Mouse (Mus musculus) cerebellum, postnatal 4 days (tissue): ENCODE measurements around the gene Glp2r.
A peak's percentile ranks its signal among the peaks of the same experiment; 100 is the strongest.

Experiments used
- DNase-seq, 2 experiments: peaks; one replicate each; pipeline ENCODE4 v3.0.0; 2022; ENCODE audit warnings: low spot score in 2 of 2, mixed read lengths in 1 of 2

The Glp2r gene

DNA sequence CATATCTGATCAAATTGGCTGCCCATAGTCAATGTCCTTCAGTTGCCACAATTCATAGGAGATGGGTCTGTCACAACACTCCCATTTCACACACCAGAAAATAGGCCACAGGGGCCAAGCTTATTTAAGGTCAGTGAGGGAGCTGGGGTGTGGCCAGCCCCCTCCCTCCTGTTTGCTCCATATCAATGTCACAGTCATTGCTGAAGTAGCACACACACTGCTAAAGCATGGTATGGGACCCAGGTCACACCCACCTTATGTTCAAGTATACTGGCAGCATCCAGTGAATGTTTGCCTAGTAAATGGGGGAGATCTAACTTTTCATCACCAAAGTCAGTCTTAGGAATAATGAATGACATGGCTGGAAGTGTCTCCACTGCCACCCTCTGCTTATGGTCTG lies 42.2 kb downstream of the Glp2r start:
- DNase-seq: no peak

DNA sequence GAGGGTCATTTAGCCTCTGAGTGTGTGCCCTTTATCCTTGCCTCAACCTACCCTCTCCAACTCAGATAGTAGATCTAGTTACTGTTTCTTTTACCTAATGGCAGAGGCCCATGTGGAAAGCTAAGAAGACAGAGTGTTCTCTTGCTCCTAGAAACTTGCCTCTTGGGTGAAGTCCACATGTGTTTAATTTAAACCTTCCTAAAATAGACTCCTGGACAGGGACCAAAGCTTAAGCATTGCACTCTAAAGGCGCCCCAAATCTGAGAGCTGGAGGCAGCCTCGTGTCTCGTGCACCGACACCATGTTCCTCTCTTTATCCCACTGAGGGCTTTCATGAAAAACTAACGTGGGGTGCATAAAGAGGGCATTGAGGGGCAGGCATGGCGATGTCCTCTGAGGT lies 43.9 kb downstream of the Glp2r start:
- no peak for DNase-seq

DNA sequence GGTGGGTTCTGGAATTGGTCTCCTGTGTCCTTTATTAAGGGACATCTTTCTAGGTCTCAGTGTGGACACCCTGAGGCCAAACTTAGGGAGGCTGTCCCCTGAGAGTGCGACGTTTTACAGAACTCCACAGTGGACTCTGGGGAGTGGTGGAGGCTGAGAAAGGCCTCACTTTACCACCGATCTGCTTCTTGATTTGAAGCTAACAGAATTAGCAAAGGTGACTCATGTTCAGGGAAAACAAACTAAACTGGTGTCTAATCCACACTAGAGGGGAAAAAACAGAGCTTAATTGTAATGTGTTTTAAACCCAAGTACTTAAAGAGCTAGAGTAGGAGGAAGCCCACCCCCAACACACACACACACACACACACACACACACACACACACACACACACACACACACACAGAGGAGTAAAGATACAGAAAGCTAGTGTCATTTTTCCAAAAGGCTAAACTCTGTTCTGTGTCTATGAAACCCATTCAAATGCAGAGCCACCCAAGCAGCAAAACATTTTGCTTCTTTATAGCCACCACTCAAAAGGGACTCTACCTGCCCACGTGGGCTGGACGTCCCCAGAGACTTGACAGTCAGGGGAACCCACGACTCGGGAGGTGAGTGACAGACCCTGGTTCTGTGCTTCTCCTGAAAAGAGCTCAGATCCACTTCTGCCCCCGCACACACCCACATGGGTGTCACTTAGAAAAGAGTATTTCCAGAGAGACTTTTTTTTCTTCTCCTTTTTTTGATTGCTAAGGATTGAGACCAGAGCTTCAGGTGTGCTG lies 47.5 kb downstream of the Glp2r start:
- no peak for DNase-seq

DNA sequence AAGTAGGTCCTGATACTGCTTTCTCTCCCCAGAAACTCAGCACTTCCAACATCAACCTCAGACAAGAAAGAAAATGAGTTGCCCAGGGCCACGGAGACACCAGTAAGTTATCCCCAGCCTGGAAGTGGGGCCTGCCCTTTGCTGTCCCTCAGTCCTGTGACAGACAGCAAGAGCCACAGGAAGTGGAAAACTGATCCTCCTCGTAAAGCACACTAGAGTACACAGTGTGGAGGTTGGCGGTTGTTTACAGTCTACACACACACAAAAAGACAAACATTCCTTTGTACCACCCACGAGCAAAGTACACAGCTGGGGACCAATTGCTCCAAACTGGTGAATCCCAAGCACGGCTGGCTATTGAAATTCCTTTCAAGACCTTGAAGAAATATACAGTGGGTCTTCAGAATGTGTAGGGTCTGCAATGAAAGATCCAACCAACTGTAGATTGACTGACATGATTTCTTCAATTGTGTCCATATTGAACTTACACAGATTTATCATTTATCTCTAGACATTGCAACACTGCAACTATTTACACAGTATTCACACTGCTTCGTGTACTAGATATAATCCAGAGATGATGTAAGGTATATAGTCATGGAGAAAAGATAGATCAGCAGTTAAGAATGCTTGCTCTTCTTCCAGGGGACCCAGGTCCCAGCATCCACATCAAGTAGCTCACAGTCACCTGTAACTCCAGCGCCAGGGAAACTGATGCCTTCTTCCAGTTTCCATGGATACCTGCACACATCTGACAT lies 48.4 kb downstream of the Glp2r start:
- no peak for DNase-seq

DNA sequence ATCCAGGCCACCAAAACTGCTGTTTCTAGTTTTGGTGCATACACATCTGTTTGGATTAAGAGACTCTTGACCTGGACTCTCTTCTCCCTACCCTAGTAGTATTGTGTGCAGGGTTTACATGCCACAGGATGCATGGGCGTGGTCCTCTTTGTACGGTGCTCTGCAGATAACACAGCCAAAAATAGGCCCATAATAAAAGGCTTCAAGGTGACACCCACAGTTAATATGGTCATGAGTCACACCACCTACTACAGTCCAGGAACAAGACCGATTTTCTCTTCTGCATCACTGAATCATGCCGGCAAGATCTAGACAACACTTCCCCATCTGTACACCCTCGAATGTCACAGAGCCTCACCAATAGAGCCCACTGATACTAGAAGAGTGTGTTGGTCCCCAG lies 49.5 kb downstream of the Glp2r start:
- no peak for DNase-seq

DNA sequence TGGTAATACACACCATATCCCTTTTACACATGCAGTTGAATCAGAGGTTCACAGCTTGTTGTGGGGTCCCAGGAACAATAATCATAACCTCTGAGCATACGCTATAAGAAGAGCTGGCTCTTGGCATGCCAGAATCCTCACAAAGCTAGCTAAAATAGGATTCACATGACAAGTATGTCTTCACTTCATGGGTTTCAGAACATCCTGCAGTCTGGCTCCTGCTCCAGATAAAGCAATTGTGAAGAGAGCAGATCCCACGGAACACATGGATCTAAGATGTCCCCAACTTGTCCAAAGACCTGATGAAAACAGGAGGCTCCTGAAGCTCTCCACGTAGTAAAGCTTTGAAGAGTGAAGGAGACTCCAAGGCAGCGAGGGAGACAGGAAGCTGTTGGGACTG lies 55.6 kb downstream of the Glp2r start:
- DNase-seq: no peak

DNA sequence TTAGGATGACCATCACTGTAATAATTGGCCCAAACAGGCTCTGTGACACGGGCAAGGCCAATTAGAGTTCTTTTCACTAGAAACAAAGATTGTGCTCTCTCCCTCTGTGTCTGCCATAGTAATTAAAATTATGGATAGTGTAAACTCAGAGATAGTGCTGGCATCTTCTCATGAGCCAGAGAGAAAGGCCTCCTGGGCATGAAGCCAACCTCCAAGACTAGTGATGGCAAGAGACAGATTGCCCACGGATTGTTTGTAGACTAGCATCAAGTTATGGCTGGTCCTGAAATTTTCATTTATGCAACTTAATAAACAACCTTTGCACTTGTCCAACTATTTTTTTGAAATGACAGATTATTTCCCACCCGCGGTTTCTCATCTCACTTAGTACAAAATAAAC lies 58.0 kb downstream of the Glp2r start:
- peak in 1 of 2 experiments; percentile 19 for DNase-seq

DNA sequence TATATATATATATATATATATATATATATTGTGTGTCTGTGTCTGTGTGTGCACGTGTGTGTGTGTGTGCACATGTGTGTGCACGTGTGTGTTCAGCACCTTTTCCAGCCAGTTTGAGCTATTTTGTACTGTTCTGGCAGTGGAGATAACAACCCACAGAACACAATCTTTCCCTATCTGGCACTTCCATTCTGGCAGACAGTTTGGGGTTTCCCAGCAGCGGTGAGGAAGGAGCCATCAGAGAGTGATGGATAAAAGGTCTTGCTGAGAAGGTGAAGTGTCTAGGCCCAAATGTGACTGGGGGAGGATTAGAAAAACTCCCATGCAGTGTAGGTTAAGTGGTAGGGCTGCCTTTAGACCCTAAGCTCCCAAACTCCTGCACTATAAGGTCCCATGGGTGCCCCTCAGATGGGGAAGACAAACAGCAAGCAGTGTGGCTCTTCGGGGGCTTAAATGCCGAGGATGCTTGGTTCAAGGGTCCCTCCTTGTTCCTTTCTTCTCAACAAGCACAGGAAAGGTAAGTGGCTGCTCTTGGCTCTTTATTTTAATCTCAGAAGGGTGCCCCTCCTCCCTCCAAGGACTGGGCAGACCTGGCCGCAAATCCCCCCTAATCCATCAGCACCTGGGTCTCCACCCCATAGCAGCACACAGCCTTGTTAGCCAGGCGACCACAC lies 76.1 kb downstream of the Glp2r start, which contains the start of gene Rcvrn:
TSS of gene Rcvrn (plus strand) at position 624 of the 674 bp plus-strand sequence.
- no peak for DNase-seq

DNA sequence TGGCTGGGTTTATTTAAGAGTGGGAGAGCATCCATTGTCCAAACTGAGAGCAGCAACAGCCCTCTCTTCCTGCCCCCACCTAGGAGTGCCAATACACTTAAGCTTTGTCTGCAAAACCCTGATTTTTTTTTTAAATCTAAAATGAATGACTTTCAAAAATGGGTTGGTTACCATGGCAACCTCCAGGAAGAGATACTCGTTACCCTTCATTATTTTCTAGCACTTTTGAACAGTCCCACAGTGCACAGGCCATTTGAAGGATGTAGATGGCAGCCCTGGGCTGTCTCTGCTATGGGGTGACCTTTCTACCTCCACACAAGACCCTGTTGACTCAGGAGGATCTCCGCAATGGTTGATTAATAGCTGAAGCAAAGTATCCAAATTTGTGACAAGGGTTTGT lies 84.8 kb downstream of the Glp2r start:
- DNase-seq: no peak

DNA sequence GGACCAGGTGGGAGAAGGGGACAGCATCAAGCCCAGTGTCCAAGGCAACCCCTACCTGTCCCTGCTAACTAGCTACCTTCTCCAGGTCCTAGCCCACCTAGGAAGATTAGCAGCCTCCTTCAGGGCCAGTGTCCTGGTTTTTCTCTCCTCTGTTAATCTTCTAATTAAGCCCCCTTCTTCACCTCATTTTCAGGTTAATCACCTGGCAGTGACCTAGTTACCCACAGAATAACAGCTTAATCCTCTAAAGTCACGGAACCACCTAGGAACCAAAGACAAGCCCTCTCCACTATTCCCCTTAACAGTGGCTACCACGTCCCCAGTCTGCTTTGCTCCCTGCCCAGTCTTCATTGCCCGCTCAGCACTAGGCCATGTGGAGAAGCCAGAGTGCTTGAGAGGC lies 89.1 kb downstream of the Glp2r start:
- no peak for DNase-seq

DNA sequence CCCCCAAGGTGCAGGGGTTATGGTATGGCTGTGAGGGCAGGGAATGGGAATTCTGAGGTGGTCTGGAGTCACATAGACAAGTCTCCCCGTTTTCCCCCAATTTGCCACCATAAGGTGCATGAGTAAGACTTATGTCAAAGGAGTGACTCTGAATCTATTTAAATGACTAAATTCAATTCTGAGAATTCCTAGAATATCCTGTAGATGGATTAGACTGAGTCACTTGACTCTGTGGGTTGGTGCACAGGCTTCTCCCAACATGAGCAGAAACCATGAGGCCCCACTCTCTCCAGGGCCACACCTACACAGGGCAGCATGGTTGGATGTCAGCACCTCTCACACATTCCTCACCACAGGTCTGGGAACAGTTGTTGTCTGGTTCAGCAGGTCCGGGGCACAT lies 91.0 kb downstream of the Glp2r start:
- DNase-seq: no peak

DNA sequence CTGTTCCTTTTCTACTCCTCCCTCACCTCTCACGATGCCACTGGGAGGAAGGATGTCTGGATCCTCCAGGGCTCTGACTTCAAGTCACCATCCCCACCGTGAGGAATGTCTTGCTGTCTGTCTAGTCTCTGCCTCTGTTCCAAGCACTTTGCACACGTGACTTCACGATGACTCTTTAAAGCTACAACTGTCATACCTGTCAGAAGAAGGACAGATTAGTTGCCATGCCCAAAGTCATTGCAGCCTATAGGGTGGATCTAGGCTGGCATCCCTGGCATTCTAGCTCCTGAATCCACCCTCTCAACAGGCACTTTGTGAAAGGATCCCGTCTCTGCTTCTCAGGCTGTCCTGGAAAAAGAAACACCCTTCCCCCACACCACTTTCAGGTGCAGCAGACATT lies 91.7 kb downstream of the Glp2r start:
- no peak for DNase-seq

DNA sequence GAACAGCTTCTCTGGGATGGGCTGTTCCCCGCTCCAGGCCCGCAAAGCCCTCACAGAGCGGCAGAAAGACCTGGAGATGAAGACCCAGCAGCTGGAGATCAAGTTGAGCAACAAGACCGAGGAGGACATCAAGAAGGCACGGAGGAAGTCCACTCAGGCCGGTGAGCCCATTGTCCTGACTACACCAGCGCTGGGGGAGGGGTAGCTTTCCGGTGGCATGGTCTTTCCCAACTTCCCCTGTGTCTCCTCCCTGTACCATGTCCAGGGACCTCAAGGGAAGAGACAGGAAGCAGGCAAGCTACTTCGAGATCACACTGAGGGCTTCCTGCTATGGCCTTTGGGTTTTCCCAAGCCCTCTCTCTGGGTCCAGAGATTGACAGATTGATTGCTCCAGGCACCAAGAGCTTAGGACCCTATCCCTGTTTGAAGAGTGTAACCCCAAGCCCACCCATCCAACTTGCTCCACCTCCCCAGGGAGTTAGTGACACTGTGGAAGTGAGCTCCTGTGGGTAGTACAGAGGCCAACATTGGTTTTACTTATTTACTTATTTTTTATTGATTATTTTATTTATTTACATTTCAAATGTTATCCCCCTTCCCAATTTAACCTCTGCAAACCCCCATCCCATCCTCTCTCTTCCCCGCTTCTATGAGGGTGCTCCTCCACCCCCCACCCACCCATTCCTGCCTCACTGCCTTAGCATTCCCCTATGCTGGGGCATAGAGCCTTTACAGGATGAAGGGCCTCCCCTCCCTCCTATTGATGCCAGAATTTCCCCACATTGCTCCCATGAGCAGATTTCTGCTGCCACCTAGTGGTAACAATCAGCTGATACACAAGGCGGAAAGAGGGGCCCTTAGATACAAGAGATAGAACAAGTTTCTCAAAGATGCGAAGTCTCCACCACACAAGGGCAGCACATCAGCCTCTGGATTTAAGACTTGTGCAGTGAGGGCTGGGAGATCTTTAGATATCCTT lies 95.1 kb downstream of the Glp2r start:
- DNase-seq: peak in 1 of 2 experiments; percentile 73

DNA sequence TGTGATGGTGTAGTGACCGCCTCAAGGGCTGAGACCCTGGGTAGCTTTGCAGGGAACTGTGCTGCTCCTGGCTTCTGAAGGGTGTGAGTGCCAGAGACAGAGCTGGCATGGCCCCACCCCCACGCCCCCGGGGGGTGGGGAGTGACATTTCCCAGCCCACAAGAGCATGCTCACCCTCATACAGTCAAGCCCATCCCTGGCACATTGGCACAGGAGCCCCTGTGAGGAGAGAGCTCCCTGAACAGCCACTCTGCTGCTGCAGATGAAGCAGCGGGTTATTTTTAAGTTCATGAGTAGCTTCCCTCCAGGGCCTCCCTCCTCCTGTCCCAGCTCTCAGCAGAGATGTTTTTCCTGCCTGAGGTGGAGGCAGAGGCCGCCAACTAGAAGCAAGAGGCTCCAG lies 98.8 kb downstream of the Glp2r start:
- no peak for DNase-seq

DNA sequence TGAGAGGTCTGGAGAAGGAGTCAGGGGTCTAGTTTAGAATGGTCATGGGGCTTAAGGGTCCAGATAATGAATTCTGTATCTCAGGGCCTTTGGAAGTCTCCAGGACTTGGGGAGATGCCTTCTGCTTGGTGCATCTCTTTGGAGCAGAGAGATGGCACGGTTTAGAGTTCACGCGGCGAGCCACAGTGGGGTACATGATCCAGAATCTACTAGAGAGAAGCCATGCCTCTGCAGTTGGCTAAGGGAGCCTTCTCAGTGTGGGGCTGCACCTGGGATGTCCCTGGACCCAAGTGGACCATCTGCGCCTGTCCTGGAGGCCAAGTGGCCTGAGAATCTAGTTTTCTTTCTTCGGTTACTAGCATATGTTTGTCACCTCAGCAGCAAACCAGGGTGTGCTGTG lies 100.9 kb downstream of the Glp2r start:
- DNase-seq: no peak

DNA sequence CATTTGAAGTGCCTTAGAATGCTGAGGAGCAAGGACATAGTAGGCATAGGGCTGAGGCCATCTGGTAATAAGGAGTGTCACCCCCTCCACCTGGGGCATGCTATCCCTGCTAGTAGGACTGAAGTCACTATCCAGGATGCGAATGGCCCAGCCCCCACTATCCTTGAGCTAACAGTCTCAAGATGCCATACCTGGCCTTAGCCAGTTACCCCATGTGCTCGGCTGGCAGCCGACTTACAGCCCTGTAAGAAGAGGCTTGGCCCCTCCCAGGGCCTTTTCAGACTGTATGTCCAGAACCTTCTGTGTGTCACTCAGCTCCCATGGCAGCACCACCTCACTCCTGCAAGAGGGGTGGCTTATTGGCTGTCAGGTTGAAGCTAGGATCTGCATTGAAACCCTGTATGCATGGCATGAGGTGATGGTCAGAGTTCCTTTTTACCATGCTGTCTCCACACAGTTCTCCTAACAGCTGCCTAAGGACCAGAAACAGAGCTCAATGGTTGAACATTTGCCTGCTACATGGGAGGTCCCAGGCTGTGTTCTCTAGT lies 102.4 kb downstream of the Glp2r start:
- DNase-seq: no peak

DNA sequence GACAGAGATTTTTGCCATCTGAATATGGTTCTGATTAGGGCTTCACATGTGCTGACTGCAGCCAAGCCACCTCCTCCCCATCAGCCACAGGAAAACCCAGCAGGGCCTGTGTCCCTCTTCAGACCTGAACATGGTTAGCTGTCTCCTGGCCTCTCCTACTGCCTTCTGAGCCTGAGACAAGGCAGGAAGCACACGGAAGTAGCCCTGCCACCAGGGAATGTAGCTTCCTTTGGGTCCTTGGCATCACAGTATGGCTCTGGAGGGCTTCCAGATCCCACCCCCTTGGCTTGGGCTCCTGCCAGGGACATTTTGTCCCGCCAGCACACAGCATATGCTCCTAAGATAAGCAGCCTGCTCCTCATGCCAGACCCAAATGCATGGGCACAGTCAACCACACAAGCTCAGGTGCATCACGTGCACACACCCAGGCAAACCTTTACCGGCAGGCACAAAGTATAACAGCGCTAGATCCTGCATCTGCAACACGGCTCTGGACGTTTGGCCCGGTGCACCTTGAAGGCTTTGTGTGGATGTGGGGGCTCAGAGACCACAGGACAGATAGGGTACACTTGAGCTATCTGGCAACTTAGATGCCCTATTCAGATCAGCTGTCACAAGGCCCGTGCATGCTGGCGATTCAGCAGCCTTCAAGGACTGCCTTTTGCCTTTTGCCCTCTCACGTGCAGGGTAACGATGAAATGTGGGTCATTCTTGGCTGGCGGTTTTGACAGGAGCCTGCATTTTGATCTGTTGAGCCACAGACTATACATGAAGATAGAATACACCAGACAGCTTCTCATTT lies 103.2 kb downstream of the Glp2r start:
- peak; percentile 58 to 83 for DNase-seq

DNA sequence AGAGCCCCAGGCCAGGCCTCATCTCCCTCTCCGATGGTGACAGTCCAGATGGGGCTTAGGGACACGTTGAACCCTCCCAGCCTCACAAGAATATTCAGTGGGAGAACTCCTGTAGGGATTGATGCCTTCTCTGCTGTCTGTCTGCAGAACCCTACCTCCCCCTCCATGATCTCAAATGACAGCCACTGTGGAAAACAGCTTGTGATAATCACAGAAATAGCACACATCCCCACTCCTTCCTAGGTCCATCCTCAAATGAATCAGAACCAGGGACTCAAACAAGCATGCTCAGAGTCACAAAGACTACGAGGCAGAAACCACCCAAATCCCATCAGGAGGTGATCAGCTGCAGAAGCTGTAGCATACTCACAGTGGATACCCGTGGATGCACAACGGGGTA lies 104.8 kb downstream of the Glp2r start:
- no peak for DNase-seq

DNA sequence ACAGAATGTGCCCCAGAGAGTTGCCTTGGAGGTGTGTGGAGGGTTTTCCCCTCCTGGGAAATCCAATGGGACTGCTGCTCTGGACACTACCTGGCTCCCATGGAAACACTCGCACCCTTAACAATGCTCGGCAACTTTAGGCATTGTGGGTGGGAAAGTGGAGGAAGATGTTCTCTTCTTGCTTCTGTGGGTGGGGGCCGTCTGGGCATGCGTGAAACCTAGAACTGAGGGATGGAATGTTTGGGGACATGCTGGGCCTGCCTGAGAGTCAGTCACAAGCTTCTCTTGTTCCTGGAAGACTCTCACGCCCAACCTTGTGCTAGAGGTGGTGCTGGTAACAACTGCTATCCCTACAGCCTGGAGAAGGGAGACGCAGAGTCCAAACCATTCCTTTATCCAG lies 106.0 kb downstream of the Glp2r start:
- no peak for DNase-seq

DNA sequence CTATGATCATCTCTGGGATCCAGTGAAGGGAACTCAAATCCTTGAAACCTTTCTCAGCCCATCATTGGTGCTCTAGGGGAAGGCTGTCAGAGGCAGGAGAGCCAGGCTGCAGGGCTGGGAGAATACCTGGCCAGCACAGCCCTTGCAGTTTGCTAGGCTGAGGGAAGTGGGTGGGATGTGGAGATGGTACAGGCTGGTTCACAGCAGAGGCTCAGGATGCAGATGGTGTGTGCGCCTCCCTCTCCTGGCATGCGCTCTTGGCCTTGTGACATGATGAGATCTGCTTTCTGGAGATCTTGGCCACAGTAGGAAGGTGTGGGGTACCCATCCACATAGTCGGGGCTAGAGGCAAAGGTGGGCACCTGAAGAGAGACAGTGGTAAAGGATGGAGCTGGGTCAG lies 106.7 kb downstream of the Glp2r start:
- no peak for DNase-seq
